Mouse (Mus musculus): ENCODE data around the gene Ptpn3.

DNA sequence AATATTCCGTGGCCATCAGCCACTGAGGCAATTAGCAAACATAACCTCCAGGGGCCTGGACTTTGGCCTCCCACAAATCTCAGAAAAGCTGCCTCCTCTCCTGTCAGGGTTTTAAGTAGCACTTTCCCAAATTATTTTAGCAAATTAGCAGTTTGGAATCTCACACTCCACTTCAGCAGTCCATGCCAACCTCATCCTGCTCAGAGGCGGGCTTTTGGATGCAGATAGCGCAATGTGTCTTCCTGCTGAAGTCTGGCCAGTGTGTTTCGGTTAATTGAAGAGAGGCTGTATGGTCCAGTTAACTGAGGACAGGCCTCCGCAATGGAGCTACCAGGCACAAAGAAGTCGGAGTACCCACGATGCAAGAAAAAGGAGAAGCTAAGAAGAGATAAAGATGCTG, 141.1 kb downstream of the Ptpn3 start:
- no peak for TF ChIP-seq EP300 (IDR thresholded peaks at IDR 0.05; ENCODE audit: low read depth)
- TF ChIP-seq CTCF (IDR thresholded peaks at IDR 0.05; ENCODE audit: low read depth) = no peak
